Mouse (Mus musculus) ES-E14 (cell line): ENCODE measurements at regions not wholly inside any gene's neighbourhood (a gene's known extent, or its start where the extent isn't known, plus 50 kb on each side); places are given as distances from the start of the nearest gene placed in this dataset.

Source experiments
- DNase-seq: peaks from one replicate; pipeline ENCODE4 v3.0.0-alpha.2; 2013; ENCODE audit warnings: low read depth, low spot score
- H3K27ac ChIP-seq: 2 replicates; pipeline ENCODE4 v1.5.1; 2012; ENCODE audit warnings: low read depth, mild to moderate bottlenecking, low read length, moderate library complexity, mixed read lengths; ENCODE audit not compliant: poor library complexity, insufficient read depth, severe bottlenecking
- H3K36me3 ChIP-seq: 2 replicates; pipeline ENCODE4 v1.6.1; 2012; ENCODE audit warnings: mild to moderate bottlenecking, low read length, moderate library complexity, mixed read lengths; ENCODE audit not compliant: control insufficient read depth, poor library complexity, insufficient read depth, severe bottlenecking
- H3K4me1 ChIP-seq, 2 experiments: fragments of 150-350 bp in 1 of 2; sonication (generic) in 1 of 2; 2 replicates each; pipeline ENCODE4 v1.6.1; 2012; ENCODE audit warnings: low read length in 2 of 2, mild to moderate bottlenecking in 1 of 2, mixed read lengths in 1 of 2; ENCODE audit not compliant: control insufficient read depth in 2 of 2, insufficient read depth in 2 of 2, poor library complexity in 1 of 2
- H3K4me3 ChIP-seq, 2 experiments: fragments of 150-350 bp in 1 of 2; sonication (generic) in 1 of 2; 2 replicates each; pipeline ENCODE4 v1.5.1; 2012; ENCODE audit warnings: low read length in 2 of 2, low read depth in 1 of 2, mild to moderate bottlenecking in 1 of 2, mixed read lengths in 1 of 2; ENCODE audit not compliant: insufficient read depth in 1 of 2, poor library complexity in 1 of 2, severe bottlenecking in 1 of 2
- H3K9ac ChIP-seq: 2 replicates; pipeline ENCODE4 v1.6.1; 2012; ENCODE audit warnings: low read depth, mild to moderate bottlenecking, low read length, mixed read lengths; ENCODE audit not compliant: poor library complexity, insufficient read depth, severe bottlenecking
- H3K9me3 ChIP-seq: fragments of 150-350 bp; sonication (generic); 2 replicates; pipeline ENCODE4 v1.6.1; 2012; ENCODE audit warnings: low read depth, mild to moderate bottlenecking, low read length; ENCODE audit not compliant: control insufficient read depth, insufficient read depth
- CHD2 ChIP-seq: IDR thresholded peaks from 2 replicates; pipeline ENCODE4 v1.6.1; 2014; ENCODE audit warnings: mild to moderate bottlenecking, low read depth, low read length, inconsistent platforms
- HCFC1 ChIP-seq: IDR thresholded peaks from 2 replicates; pipeline ENCODE4 v1.6.1; 2012; ENCODE audit warnings: low read length, inconsistent platforms, borderline replicate concordance; ENCODE audit not compliant: insufficient read depth
- MAFK ChIP-seq: IDR thresholded peaks from 2 replicates; pipeline ENCODE4 v1.6.1; 2014; ENCODE audit warnings: mild to moderate bottlenecking, low read depth, low read length, inconsistent platforms; ENCODE audit not compliant: insufficient read depth
- ZC3H11A ChIP-seq: IDR thresholded peaks from 2 replicates; pipeline ENCODE4 v1.6.1; 2012; ENCODE audit warnings: low read depth, mild to moderate bottlenecking, inconsistent platforms, low read length, borderline replicate concordance
- ZNF384 ChIP-seq: IDR thresholded peaks from 2 replicates; pipeline ENCODE4 v1.6.1; 2012; ENCODE audit warnings: low read depth, low read length, inconsistent platforms
- in situ Hi-C, 2 experiments: fragments of 600-800 bp; cut with MboI; formaldehyde crosslinking; loops; one replicate each; pipeline ENCODE4 v1.15.1; 2025; ENCODE audit warnings: low sequenced_read_pairs in 2 of 2, inconsistent platforms in 1 of 2; ENCODE audit not compliant: unreplicated experiment in 2 of 2

- in situ Hi-C loops = no loop called here
- no peaks in the 10 kb centered on the region for H3K9me3 ChIP-seq
- TF ChIP-seq MAFK (no peak), HCFC1 (no peak), ZC3H11A (no peak), CHD2 (no peak), ZNF384 (no peak)
- no peak overlapping the region for H3K27ac ChIP-seq
- no peak for DNase-seq
- no peak overlapping the region for H3K4me3 ChIP-seq
- no peaks in the 10 kb centered on the region for H3K36me3 ChIP-seq
- no peaks in the 10 kb centered on the region for H3K4me1 ChIP-seq
- H3K9ac ChIP-seq = no peak overlapping the region
These were observed 169.0 kb upstream of the Zic4 start for GRCm38 (mm10) chr9:91193221-91193620.

GRCm38 (mm10) chr9:91193954-91194353 lies 168.3 kb upstream of the Zic4 start:
- TF ChIP-seq ZC3H11A (no peak), CHD2 (no peak), HCFC1 (no peak), MAFK (no peak), ZNF384 (no peak)
- Histone ChIP-seq H3K36me3 (no peaks in the 10 kb centered on the region), H3K27ac (no peak overlapping the region), H3K4me3 (no peak overlapping the region), H3K4me1 (no peaks in the 10 kb centered on the region), H3K9ac (no peak overlapping the region), H3K9me3 (no peaks in the 10 kb centered on the region)
- in situ Hi-C loops = no loop called here
- DNase-seq = no peak

- Histone ChIP-seq H3K27ac (no peak overlapping the region), H3K4me3 (no peak overlapping the region), H3K9ac (no peak overlapping the region), H3K36me3 (no peaks in the 10 kb centered on the region), H3K9me3 (no peaks in the 10 kb centered on the region), H3K4me1 (no peaks in the 10 kb centered on the region)
- in situ Hi-C loops = no loop called here
- no peak for TF ChIP-seq ZNF384
- no peak for TF ChIP-seq CHD2
- TF ChIP-seq ZC3H11A = no peak
- TF ChIP-seq MAFK = no peak
- no peak for TF ChIP-seq HCFC1
- no peak for DNase-seq
These were observed 154.9 kb upstream of the Zic4 start for GRCm38 (mm10) chr9:91207281-91207680.

GRCm38 (mm10) chr9:91227673-91228440 lies 134.4 kb upstream of the Zic4 start:
- no peaks in the 10 kb centered on the region for H3K9me3 ChIP-seq
- H3K36me3 ChIP-seq = no peaks in the 10 kb centered on the region
- H3K4me3 ChIP-seq = no peak overlapping the region
- H3K27ac ChIP-seq = no peak overlapping the region
- DNase-seq = no peak
- TF ChIP-seq CHD2 (no peak), HCFC1 (no peak), MAFK (no peak), ZNF384 (no peak), ZC3H11A (no peak)
- H3K9ac ChIP-seq = no peak overlapping the region
- no peaks in the 10 kb centered on the region for H3K4me1 ChIP-seq
- in situ Hi-C loops = no loop called here
